Mouse (Mus musculus) ES-Bruce4 (cell line): Measurements from ENCODE around the gene Gm11084. TPM values are rescaled to one million over a fixed set of nuclear protein-coding genes. Genes with fewer than 3 reads are reported as not detected.
A peak's percentile ranks its signal among the peaks of the same experiment; 100 is the strongest.
"Not testable (repeated sequence)": the region's sequence is repeated elsewhere in the genome, so short reads cannot be mapped to it uniquely, and the experiment has no call there.

Experiments
- H3K27ac ChIP-seq: 2 replicates; pipeline ENCODE4 v1.5.1; 2012; ENCODE audit warnings: low read length, inconsistent platforms; ENCODE audit not compliant: insufficient read depth
- H3K27me3 ChIP-seq: 2 replicates; pipeline ENCODE4 v1.6.1; 2012; ENCODE audit warnings: mild to moderate bottlenecking, low read length, inconsistent platforms; ENCODE audit not compliant: control insufficient read depth, poor library complexity, insufficient read depth, severe bottlenecking
- H3K36me3 ChIP-seq: 2 replicates; pipeline ENCODE4 v1.6.1; 2012; ENCODE audit warnings: inconsistent platforms, mild to moderate bottlenecking, low read length, moderate library complexity; ENCODE audit not compliant: control insufficient read depth, poor library complexity, insufficient read depth, severe bottlenecking
- H3K4me1 ChIP-seq: one replicate; pipeline ENCODE4 v1.8.1; 2011; ENCODE audit warnings: low read length; ENCODE audit not compliant: control insufficient read depth, insufficient read depth
- H3K4me3 ChIP-seq: 2 replicates; pipeline ENCODE4 v1.5.1; 2011; ENCODE audit warnings: low read depth, mild to moderate bottlenecking, low read length
- H3K9ac ChIP-seq: 2 replicates; pipeline ENCODE4 v1.6.1; 2012; ENCODE audit warnings: low read depth, mild to moderate bottlenecking, inconsistent platforms; ENCODE audit not compliant: poor library complexity, severe bottlenecking
- H3K9me3 ChIP-seq: replicated peaks from 2 replicates; pipeline ENCODE4 v1.6.1; 2012; ENCODE audit warnings: mild to moderate bottlenecking, low read length, inconsistent platforms; ENCODE audit not compliant: control insufficient read depth, poor library complexity, insufficient read depth, severe bottlenecking
- CTCF ChIP-seq: IDR thresholded peaks from one replicate; pipeline ENCODE4 v1.8.1; 2011; ENCODE audit warnings: low read depth, low read length
- EP300 ChIP-seq: IDR thresholded peaks from 2 replicates; pipeline ENCODE4 v1.6.1; 2011; ENCODE audit warnings: low read depth, low read length; ENCODE audit not compliant: insufficient read depth
- POLR2A ChIP-seq: IDR thresholded peaks from one replicate; pipeline ENCODE4 v1.8.1; 2011; ENCODE audit warnings: low read length; ENCODE audit not compliant: insufficient read depth
- polyA plus RNA-seq: library from polyadenylated mRNA; stranded (reverse); fragments of >200 nt; gene quantifications from 2 replicates; pipeline ENCODE4 v1.2.4, GENCODE M21; 2011; ENCODE audit warnings: low read depth; ENCODE audit not compliant: missing spikeins, insufficient read depth, insufficient read length

Gm11084 gene
- polyA plus RNA-seq, 1 experiment: not detected

DNA sequence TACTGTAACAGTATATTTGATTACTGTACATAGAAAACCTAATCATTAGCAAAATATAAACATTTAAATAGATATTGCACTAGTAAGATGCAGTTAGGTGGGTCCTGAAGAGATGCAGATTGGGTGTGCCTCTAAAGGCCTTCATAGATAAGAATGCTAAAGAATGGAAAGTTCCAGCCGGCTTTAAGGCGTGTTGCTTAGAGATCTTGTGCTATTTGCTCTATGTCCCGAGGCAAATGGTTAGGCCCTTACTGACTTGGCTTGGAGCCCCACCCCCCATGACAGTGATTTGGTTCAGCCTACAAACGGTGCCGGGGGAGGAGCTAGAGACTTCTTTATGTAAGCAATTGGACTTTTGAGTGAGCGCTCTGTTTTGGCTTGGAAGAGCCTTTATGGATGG, 34.5 kb upstream of the Gm11084 start:
- Histone ChIP-seq H3K9ac (peak overlapping the region; percentile 56), H3K4me1 (peaks cover 12% of the 10 kb centered on the region), H3K27ac (peak overlapping the region; percentile 93), H3K27me3 (no peaks in the 10 kb centered on the region), H3K36me3 (no peaks in the 10 kb centered on the region), H3K4me3 (no peak overlapping the region), H3K9me3 (peaks cover 10% of the 10 kb centered on the region)
- TF ChIP-seq POLR2A (no peak), EP300 (peak; percentile 78; the same call in 1 of the 2 replicates)

GRCm38 (mm10) chr2:73019371-73020146, 33.0 kb upstream of the Gm11084 start:
- H3K9ac ChIP-seq: peak overlapping the region; percentile 56
- peak overlapping the region; percentile 93 for H3K27ac ChIP-seq
- no peak overlapping the region for H3K4me3 ChIP-seq
- H3K36me3 ChIP-seq: no peaks in the 10 kb centered on the region
- peaks cover 12% of the 10 kb centered on the region for H3K4me1 ChIP-seq
- H3K27me3 ChIP-seq: no peaks in the 10 kb centered on the region
- peaks cover 10% of the 10 kb centered on the region for H3K9me3 ChIP-seq
- TF ChIP-seq CTCF (no peak), POLR2A (no peak), EP300 (no peak)

- not testable (repeated sequence) for H3K4me3 ChIP-seq, H3K27me3 ChIP-seq, H3K9ac ChIP-seq, H3K4me1 ChIP-seq, H3K27ac ChIP-seq, H3K36me3 ChIP-seq
- peaks cover 40% of the 10 kb centered on the region for H3K9me3 ChIP-seq
Measured at GRCm38 (mm10) chr2:73014063-73014462, 27.5 kb upstream of the Gm11084 start.

GRCm38 (mm10) chr2:73012636-73013035, 26.1 kb upstream of the Gm11084 start:
- no peak overlapping the region for H3K27ac ChIP-seq
- peaks cover 40% of the 10 kb centered on the region for H3K9me3 ChIP-seq
- TF ChIP-seq POLR2A (no peak), CTCF (no peak), EP300 (no peak)
- H3K4me3 ChIP-seq: no peak overlapping the region
- H3K9ac ChIP-seq: no peak overlapping the region
- H3K36me3 ChIP-seq: no peaks in the 10 kb centered on the region
- no peaks in the 10 kb centered on the region for H3K27me3 ChIP-seq
- H3K4me1 ChIP-seq: no peaks in the 10 kb centered on the region

GRCm38 (mm10) chr2:73007472-73007871, 21.0 kb upstream of the Gm11084 start:
- Histone ChIP-seq H3K4me1 (peaks cover 2% of the 10 kb centered on the region), H3K27me3 (no peaks in the 10 kb centered on the region), H3K4me3 (no peak overlapping the region), H3K27ac (no peak overlapping the region), H3K9ac (no peak overlapping the region), H3K36me3 (no peaks in the 10 kb centered on the region), H3K9me3 (peaks cover 17% of the 10 kb centered on the region)
- TF ChIP-seq CTCF (no peak), POLR2A (no peak), EP300 (no peak)

- peaks cover 4% of the 10 kb centered on the region for H3K9me3 ChIP-seq
- H3K4me3 ChIP-seq: no peak overlapping the region
- no peaks in the 10 kb centered on the region for H3K36me3 ChIP-seq
- no peak overlapping the region for H3K9ac ChIP-seq
- TF ChIP-seq EP300 (no peak), POLR2A (no peak), CTCF (no peak)
- H3K27me3 ChIP-seq: no peaks in the 10 kb centered on the region
- H3K27ac ChIP-seq: peak overlapping the region; percentile 31
- peaks cover 2% of the 10 kb centered on the region for H3K4me1 ChIP-seq
Measured at GRCm38 (mm10) chr2:73005611-73006515, 19.3 kb upstream of the Gm11084 start.
